Mouse (Mus musculus) kidney, postnatal 14 days (tissue): ENCODE data around the gene Tgif2.
"Not testable (repeated sequence)": the region's sequence is repeated elsewhere in the genome, so short reads cannot be mapped to it uniquely, and the experiment has no call there.

Experiments
- DNase-seq: peaks from one replicate; pipeline ENCODE4 v3.0.0; 2022; ENCODE audit warnings: mixed read lengths

Tgif2 gene

GRCm38 (mm10) chr2:156843331-156843730 is 3.5 kb downstream of the Tgif2 start:
- no peak for DNase-seq

- DNase-seq = no peak
Measured at GRCm38 (mm10) chr2:156844715-156845114, 4.9 kb downstream of the Tgif2 start.

DNA sequence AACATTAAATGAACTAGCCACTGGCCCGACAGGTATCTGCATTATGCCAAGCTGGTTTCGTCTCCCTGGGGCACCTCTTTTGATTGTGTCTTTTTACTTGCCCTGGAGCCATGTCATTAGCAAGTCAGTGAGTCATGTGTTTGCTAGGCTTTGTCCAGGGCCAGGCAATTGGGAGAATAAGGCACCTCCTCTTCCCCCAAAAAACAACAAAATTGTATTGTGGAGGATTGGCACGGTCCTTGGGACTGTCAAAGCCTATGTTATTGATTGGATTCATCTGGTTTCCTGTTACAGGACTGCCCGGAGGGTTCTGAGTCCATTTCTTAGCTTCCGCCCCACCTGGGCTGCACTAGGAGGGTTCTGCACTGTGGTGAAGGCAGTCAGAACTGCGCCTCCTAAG is 7.8 kb downstream of the Tgif2 start:
- DNase-seq = no peak

DNA sequence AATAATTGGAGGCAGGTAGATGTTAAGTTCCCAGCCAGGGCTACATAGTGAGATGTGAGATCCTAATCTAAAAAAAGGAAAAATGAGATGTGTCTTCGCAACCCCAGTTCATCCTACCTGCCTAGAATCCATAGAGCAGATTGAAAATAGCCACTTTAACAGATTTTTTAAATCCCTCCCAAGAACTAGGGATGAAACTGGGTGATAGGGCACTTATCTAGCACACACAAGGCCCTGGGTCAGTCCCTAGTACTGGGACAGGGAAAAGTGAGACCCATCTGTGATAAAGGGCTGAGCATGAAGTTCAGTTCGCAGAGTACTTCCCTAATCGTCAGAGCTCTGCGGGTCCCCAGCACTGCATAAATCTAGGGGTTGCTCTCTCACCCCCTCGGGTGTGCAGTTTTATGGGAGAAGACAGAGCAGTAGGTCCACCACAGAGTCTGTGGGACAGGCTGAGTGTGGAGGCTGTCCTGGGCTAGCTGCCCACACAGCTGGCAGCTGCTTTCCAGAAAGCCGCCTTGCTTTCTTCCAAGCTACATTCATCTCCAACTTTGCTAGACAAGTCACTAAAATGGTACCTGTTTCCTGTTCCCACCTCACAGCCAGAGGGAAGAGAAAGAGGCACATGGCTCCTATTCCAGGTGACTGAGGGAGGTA is 8.8 kb downstream of the Tgif2 start:
- peak; percentile 30 for DNase-seq

GRCm38 (mm10) chr2:156850505-156850904 is 10.7 kb downstream of the Tgif2 start:
- no peak for DNase-seq

DNA sequence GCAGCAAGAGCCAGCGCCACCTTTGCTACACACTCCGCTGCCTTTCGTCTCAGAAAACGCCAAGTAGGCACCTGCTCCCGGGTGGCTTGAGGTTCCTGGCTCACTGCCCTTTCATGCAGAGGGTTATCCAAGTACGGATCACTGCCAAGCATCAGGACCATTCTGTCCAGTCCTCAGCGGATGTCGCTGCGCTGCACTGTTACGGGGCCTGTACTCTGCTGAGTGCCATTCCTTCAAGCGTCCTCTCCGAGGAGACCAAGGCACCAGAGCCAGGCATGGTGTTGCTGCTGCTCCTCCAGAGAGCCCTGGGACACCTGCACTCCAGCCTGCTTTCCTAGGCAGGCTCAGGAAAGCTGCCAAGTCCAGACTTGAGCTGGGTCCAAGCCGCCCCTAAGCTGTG is 13.8 kb downstream of the Tgif2 start:
- DNase-seq = not testable (repeated sequence)

DNA sequence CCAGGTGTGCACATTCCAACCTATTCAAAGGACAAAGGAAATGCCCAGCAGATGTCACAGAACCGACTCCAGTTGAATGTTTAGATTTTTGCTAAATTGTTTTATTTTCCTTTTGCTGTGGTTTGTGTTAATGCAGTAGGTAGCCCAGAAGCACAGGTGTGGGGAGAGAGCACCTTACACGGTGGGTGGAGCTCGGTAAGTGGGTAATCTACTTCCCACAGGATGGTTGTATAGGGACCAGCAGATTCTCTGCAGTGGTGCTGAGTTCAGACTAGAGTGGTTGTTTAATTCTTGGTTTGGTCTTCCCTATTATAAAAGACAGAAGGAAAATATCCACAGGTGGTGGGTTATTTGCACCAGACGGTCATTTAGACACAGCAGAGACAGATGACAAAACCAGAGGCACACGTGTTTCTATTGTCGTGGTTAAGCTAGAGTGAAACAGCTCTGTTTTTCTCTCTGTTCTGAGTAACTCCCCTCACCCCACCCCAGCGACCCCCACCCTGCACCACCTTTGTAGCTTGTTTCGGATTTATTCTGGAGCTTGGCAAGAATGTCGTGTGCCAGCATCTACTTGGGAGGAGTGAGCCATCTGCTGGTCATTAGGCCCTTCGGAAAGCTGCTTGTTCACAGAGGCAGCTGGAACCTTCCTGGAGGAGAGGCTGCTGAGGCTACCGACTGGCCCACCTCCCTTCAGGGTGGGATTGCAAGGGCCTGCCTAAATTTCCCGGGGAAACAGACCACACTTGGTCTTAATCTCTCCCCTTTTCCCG is 14.4 kb downstream of the Tgif2 start:
- peak; percentile 57 for DNase-seq

DNA sequence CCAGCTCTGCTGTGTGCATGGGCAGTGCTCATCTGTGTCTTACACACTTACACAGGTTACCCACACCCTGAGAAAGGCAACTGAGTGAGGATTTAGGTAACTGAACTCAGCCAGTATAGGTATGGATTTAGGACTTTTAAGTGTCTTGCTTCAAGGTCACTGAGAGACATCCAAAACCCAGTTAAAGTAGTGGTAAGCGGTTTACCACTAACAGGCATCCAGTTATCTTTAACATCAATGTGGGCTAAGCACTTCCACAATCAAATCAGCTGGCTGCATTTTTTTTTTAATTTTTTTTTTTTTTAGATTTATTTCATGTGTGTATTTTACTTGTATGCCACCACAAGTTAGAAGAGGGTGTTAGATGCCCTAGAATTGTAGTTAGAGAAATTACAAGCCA is 16.5 kb downstream of the Tgif2 start:
- DNase-seq = no peak

DNA sequence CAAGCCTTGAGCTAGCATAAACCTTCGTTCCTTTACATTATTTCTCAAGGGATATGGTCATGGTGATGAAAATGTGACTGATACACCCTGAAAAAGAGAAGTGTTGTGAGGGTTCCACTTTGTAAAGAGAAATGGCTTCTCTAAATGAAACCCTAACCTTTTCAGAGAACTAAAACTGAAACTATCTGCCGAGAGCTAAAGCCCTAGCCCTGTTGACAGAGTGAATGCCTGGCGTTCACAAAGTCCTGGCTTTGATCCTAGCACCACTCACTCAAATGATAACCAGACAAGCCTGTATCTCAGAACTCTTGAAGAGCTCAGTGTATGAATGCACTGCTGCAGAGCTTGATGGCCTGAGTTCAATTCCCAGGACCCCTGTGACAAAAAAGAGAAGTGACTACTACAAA is 17.6 kb downstream of the Tgif2 start:
- DNase-seq = no peak

DNA sequence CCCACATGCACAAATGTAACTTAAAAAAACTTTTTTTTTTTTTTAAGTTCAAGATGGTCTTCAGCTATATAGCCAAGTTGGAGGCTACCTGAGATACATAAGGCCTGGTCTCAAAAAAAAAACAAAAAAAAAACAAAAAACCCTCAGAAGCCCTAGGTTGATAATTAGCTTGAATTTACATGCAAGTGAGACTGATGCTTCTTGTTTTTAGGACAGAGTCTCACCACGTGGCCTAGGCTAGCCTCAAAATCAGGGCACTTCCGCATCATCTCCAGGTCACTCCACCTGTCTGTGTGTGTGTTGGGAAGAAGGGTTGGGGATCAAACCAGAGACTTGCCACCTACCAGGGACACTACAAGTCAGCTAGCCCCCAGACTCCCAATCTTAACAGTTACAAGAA is 18.0 kb downstream of the Tgif2 start, which contains the start of gene 4930518I15Rik:
Gene 4930518I15Rik (minus strand): TSS at position 112 of the 400 bp plus-strand sequence.
- no peak for DNase-seq

GRCm38 (mm10) chr2:156858671-156859070 is 18.9 kb downstream of the Tgif2 start:
- no peak for DNase-seq

GRCm38 (mm10) chr2:156862041-156862717 is 22.4 kb downstream of the Tgif2 start:
- peak; percentile 60 for DNase-seq

DNA sequence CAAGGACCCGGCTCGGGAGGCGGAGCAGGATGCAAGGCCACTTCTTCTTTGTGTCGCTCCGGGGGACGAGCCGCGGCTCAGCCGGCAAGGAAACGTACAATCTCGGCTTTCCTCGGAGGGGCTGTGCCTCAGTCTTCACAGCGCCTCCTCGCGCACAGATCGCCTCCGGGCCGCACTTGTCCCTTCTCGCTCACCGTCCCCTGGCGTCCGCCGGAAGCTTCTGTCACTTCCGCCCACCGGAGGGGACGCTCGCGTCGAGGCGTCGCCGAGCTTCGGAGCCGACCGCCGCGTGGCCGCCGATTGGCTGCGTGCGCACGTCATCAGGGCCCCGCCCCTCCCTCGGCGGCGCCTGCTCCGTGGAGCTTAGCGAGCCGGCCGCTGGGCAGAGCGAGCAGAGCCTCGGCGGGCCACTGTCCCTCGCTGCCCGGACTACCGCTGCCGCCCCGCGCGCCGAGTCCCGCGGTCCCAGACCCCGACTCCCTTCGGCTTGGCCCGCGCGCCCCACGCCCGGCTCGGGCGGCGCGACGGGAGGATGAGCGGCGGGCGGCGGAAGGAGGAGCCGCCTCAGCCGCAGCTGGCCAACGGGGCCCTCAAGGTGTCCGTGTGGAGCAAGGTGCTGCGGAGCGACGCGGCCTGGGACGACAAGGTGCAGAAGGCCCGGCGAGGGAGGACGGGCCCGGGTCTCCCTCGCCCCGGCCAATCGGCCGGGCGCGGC is 23.1 kb downstream of the Tgif2 start, which contains the start of gene Rab5if:
Gene Rab5if (plus strand): TSS at position 357 of the 715 bp plus-strand sequence.
- peak; percentile 98 for DNase-seq

- peak; percentile 65 for DNase-seq
Measured at GRCm38 (mm10) chr2:156863487-156864160, 23.8 kb downstream of the Tgif2 start.

- no peak for DNase-seq
Measured at GRCm38 (mm10) chr2:156864481-156864880, 24.7 kb downstream of the Tgif2 start.

- DNase-seq = peak; percentile 56
Measured at GRCm38 (mm10) chr2:156868994-156869393, 29.2 kb downstream of the Tgif2 start.

- DNase-seq = no peak
Measured at GRCm38 (mm10) chr2:156869554-156869953, 29.7 kb downstream of the Tgif2 start.

- peak; percentile 33 for DNase-seq
Measured at GRCm38 (mm10) chr2:156870519-156870918, 30.7 kb downstream of the Tgif2 start.

- peak; percentile 49 for DNase-seq
Measured at GRCm38 (mm10) chr2:156873629-156874028, 33.8 kb downstream of the Tgif2 start.

- no peak for DNase-seq
Measured at GRCm38 (mm10) chr2:156874047-156874759, 34.4 kb downstream of the Tgif2 start.

DNA sequence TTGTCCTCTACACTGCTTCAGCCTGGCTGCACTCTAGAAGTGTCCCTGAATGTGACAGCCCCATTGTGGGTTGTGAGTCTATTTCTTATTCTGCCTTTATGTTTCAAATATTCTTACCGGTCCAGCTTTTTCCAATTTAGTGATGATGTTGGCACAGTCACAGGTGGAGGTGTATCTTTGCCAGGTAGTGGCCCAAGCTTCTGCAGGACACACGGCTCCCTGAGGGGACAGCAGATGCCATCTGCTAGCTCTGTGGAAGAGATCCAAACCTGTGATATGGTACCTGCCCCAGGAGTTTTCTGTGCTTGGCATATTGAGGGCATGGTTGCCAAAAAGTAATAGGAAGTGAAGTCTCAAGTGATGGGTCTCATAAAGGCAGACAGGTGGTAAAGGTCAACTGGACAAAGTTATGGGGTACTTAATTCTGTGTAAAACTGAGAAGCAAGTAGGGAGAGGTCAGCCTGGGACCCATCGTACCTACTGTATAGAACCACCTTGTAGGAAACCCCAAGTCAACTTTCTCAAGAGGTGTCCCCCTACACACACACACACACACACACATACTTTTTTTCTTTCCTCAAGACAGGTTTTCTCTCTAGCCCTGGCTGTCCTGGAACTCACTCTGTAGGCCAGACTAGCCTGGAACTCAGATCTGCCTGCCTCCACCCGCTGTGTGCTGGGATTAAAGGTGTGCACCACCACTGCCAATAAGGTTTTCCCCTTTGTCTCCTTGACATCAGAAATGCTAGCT is 35.1 kb downstream of the Tgif2 start:
- DNase-seq = no peak
